Mouse (Mus musculus) embryonic fibroblast, embryonic 13.5 days (primary cell): ENCODE measurements around the gene Lgr4. TPM values are rescaled to one million over a fixed set of nuclear protein-coding genes. Genes with fewer than 3 reads are reported as not detected.

ENCODE experiments used
- H3K27ac ChIP-seq: 2 replicates; pipeline ENCODE4 v1.5.1; 2012; ENCODE audit warnings: low read length, control low read depth, inconsistent platforms; ENCODE audit not compliant: insufficient read depth
- H3K4me1 ChIP-seq: 2 replicates; pipeline ENCODE4 v1.6.1; 2011; ENCODE audit warnings: low read length; ENCODE audit not compliant: control insufficient read depth, insufficient read depth
- H3K4me3 ChIP-seq: 2 replicates; pipeline ENCODE4 v1.5.1; 2011; ENCODE audit warnings: mild to moderate bottlenecking, control low read depth, low read length; ENCODE audit not compliant: insufficient read depth
- CTCF ChIP-seq: IDR thresholded peaks from 2 replicates; pipeline ENCODE4 v1.5.1; 2011; ENCODE audit warnings: mild to moderate bottlenecking, control low read depth, low read length, moderate library complexity, borderline replicate concordance; ENCODE audit not compliant: insufficient read depth
- POLR2A ChIP-seq: IDR thresholded peaks from 2 replicates; pipeline ENCODE4 v1.6.1; 2011; ENCODE audit warnings: low read depth, mild to moderate bottlenecking, control low read depth, low read length, moderate library complexity
- polyA plus RNA-seq: library from polyadenylated mRNA; stranded (reverse); fragments of >200 nt; gene quantifications from 2 replicates; pipeline ENCODE4 v1.2.4, GENCODE M21; 2011; ENCODE audit warnings: low read depth; ENCODE audit not compliant: missing spikeins, insufficient read length

The Lgr4 gene
- polyA plus RNA-seq, 1 experiment = 40.3 TPM

DNA sequence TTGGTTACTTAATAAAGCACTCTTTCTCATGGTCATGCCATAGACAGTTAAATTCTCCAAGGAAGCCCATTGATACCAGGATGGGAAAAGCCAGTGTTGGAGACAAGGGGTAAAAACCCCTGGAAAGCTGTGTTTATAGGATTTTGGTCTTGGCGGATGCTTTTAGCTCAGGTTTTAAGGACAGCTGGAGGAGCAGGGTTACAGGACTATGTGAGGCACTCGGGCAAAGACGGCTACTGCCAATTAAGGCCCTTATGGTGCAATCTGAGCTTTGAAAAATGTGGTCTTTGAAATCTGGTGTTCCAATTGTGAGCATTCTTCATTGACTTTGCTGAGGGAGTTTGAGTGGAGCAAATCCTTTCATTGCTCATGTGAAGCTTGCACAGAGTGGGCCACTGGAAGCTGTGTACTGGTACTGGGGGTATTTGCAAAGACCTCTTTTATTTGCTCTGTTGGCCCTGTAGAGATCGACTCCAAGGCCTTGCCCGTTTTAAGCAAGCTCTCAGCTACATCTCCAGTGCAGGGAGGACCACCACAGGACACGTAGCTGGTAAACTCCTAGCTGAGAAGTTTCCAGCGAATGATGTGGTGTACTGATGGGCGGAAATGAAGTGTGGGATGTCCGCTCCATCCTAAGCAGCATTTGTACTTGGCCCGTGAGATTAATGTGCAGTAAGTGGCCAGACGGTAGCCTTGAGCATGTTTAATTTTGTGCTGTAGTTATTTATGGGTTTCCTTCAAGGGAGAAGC is 68.8 kb downstream of the Lgr4 start:
- no peak overlapping the region for H3K27ac ChIP-seq
- TF ChIP-seq CTCF (no peak), POLR2A (no peak)
- no peak overlapping the region for H3K4me3 ChIP-seq
- peaks cover 2% of the 10 kb centered on the region; the same call in 1 of the 2 replicates for H3K4me1 ChIP-seq

DNA sequence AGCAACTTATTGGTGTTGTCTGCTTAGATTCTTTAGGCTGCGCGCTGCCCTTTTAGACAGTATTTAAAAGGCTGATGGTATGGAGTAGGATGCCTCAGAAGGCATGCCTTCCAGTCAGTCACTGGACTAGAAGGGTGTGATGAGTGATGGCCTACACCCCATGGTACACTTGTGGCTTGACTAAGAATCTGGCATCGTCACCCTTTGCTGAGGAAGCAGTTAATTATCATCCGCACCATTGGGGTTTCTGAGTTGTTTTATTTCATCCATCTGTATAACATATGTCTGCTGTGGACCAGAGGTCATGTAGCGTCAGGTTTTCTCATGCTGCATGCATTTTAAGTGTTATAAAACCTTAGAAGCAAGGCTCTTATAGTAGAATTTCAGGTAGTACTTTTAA is 70.5 kb downstream of the Lgr4 start:
- no peak overlapping the region for H3K27ac ChIP-seq
- H3K4me1 ChIP-seq = peaks cover 2% of the 10 kb centered on the region; the same call in 1 of the 2 replicates
- H3K4me3 ChIP-seq = no peak overlapping the region
- no peak for TF ChIP-seq POLR2A
- no peak for TF ChIP-seq CTCF

DNA sequence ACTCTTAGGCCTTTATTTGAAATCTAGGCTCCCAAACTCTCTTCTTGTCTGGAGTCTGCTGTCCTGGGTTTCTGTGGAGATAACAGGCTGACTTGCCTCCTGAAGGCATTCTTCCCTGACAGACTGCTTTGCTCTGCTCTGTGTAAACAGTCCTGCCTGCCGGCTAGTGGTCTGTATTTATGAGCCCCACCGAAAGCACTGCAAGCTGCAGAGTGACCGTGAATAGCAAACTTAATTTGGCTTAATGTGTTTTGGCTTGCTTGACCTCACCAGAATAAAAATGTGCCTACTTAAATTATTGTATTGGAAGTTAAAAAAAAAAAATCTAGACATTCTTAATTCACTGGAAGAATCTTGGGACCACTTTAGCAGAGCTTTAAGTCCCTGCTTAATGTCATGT is 71.7 kb downstream of the Lgr4 start:
- TF ChIP-seq CTCF = no peak
- no peak for TF ChIP-seq POLR2A
- Histone ChIP-seq H3K4me1 (peaks cover 2% of the 10 kb centered on the region; the same call in 1 of the 2 replicates), H3K27ac (no peak overlapping the region), H3K4me3 (no peak overlapping the region)

DNA sequence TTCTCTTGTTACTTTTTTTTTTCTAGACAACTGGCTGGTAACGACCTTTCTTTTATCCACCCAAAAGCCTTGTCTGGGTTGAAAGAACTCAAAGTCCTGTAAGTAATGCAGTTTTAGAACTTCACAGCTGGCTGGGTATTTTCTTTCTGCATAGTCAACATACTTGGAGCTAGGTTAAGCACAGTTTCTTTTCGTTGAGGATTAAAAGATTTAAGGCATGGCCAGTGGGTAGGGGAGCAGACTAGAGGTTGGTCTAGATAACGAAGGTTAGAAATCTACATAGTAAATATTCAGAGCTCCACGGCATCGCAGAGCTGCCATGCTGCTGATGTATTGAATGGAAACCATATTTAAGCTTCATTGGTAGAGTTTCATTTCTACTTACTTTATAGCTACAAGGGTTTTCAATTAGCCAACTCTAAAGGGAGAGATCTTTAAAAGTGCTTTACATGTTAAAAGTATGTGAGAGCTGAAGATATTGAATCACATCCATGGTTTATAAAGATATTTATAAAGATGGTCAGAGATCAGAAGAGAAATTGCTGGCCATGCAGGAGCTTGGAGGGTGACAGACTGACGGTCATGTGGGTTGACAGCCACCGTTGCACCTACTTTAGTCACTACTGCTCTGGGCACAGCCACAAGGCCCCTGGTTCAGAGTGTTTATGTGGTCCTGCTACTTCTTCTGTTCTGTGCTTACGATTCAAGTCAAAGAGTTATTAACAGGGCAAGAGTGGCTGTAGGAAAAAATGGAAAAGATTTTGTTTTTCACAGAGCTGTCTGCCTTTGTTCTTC is 72.4 kb downstream of the Lgr4 start:
- TF ChIP-seq CTCF (no peak), POLR2A (no peak)
- H3K27ac ChIP-seq = no peak overlapping the region
- H3K4me3 ChIP-seq = no peak overlapping the region
- H3K4me1 ChIP-seq = peaks cover 2% of the 10 kb centered on the region; the same call in 1 of the 2 replicates

DNA sequence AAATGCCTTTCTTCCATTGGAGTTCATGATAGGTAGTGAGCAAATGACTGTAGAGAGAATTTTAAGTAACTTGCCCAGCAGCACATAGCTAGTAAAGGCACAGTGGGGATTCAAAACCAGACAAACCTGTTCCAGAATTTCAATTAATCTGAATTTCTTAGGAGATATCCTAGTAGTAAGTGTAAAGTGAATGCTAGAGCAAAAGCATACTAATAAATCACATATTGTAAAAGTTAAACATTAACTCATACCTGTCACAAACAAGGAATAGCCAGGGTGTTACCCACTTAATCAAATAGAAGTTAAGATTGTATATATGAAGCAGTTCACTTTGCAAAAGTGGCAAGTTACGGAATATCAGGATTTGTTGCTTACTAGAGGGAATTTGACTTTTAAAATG is 74.3 kb downstream of the Lgr4 start:
- Histone ChIP-seq H3K4me3 (no peak overlapping the region), H3K27ac (no peak overlapping the region), H3K4me1 (peaks cover 2% of the 10 kb centered on the region; the same call in 1 of the 2 replicates)
- TF ChIP-seq POLR2A (no peak), CTCF (no peak)

DNA sequence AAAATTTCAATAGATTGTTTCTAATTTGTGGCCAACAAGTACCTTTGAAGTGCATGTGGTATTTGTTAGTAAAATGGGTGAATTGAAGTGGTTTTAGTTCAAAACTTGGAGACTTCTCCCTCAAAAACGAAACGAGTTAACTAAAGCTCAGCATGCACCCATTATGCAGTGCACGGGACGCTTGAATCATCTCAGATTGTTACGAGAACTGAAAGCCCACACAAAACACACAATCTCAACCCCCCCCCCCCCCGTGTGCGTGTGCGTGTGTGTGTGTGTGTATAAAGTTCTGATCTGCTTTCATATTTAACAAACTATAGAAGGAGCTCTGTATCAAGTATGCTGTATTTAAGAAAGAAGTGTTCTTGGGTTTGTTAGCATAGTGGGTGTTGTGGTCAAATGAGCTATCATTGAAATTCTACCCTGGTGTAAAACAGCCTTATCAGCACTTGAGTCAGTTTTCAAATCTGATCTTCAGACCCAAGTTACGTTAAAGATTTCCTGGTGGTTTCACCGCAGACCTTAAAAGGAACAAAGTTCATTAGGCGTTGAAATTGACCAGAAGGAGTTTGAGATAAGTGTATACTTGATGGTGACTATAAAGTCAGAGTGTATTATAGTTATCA is 75.1 kb downstream of the Lgr4 start:
- Histone ChIP-seq H3K4me1 (peaks cover 2% of the 10 kb centered on the region; the same call in 1 of the 2 replicates), H3K27ac (no peak overlapping the region; the same call in 1 of the 2 replicates)
- TF ChIP-seq CTCF (no peak), POLR2A (no peak)

DNA sequence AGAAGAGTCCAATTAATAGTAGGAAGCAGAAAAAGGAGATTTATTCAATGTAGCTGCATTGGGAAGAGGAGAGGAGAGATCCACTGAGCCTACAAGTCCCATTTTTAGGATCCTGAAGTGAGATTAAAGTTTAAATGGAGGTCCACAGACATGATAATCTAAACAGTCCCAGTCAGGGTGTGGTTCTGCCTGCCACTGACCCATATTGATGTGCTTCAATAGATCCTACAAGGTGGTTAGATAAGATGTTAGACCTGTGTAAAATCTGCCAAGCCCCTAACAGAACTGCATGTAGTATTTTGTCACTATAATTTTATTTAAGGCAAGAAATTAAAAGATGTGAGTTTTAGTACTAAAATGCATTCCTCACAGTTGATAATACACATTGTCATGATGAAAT is 76.0 kb downstream of the Lgr4 start:
- Histone ChIP-seq H3K4me3 (no peak overlapping the region), H3K27ac (no peak overlapping the region), H3K4me1 (no peaks in the 10 kb centered on the region; the same call in 1 of the 2 replicates)
- TF ChIP-seq CTCF (no peak), POLR2A (no peak)

More for the DNA sequence above, 75.1 kb downstream of the Lgr4 start:
- H3K4me3 ChIP-seq = no peak overlapping the region

DNA sequence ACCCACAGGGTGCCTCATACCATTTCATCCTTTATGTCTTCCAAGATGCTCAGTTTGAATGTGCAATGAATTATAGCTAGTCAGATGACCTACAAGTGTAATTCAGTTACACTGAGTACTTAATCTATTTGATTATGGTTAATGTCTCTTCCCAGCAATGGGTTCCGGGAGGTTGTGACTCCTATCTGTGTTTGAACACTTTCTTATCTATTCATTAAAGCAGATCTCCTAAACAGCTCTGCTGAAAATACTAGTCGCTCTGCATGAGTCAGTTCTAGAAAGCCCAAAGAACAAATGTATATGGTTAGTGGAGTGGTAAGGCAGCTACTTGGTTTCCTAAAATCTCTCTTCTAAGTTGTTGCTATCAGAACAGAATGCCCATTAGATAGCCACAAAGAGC is 77.6 kb downstream of the Lgr4 start:
- no peaks in the 10 kb centered on the region for H3K4me1 ChIP-seq
- TF ChIP-seq CTCF = no peak
- TF ChIP-seq POLR2A = no peak

DNA sequence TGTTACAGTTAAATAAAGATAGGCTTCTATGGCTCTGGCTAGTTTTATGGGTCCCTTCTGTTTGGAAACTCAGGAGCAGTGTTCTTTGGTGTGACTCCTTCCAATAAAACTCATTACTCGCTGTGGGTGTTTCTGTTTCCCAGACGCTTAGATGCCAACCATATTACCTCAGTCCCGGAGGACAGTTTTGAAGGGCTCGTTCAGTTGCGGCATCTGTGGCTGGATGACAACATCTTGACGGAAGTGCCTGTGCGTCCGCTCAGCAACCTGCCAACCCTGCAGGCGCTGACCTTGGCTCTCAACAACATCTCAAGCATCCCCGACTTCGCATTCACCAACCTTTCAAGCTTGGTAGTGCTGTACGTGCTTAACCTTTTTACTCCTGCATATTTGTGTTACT is 79.0 kb downstream of the Lgr4 start:
- H3K27ac ChIP-seq = no peak overlapping the region
- no peak overlapping the region for H3K4me3 ChIP-seq
- no peaks in the 10 kb centered on the region for H3K4me1 ChIP-seq
- no peak for TF ChIP-seq POLR2A
- no peak for TF ChIP-seq CTCF

More for the DNA sequence above, 77.6 kb downstream of the Lgr4 start:
- Histone ChIP-seq H3K27ac (no peak overlapping the region), H3K4me3 (no peak overlapping the region)

DNA sequence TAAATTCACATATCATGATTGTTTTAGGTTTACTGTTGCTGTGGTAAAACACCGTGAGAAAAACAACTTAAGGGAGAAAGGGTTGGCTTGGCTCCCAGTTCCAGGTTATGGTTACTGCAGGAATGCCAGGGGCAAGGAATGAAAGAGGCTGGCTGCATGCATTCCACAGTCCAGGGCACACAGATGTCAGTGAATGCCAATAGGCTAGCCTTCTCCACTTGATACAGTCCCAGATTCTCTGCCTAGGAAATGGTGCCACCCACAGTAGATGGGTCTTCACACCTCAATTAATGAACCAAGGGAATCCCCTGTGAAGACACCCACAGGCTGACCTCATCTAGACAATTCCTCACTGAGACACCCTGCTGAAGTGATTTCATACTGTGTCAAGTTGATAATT is 87.2 kb downstream of the Lgr4 start:
- TF ChIP-seq CTCF = no peak
- no peak for TF ChIP-seq POLR2A
- Histone ChIP-seq H3K27ac (no peak overlapping the region), H3K4me1 (no peaks in the 10 kb centered on the region), H3K4me3 (no peak overlapping the region)
